Mouse (Mus musculus): Measurements from ENCODE around the gene Tmem141.

GRCm38 (mm10) chr2:25652902-25653301 lies 31.1 kb upstream of the Tmem141 start, which contains the start of gene Lcn8:
- TF ChIP-seq NELFE (IDR thresholded peaks at IDR 0.05; ENCODE audit: low read depth, low read length) (no peak), CTCF (IDR thresholded peaks at IDR 0.05 in 2 of 3, conservative IDR thresholded peaks at IDR 0.05 in 1 of 3; ENCODE audit: control insufficient read depth in 1 of 3, insufficient read depth in 1 of 3, low read depth in 2 of 3, low read length in 3 of 3, poor library complexity in 1 of 3, severe bottlenecking in 1 of 3) (no peak), ZNF384 (IDR thresholded peaks at IDR 0.05; ENCODE audit: low read depth, low read length) (no peak), SMC3 (IDR thresholded peaks at IDR 0.05; ENCODE audit: low read depth, low read length) (no peak), ZC3H11A (IDR thresholded peaks at IDR 0.05; ENCODE audit: low read depth, low read length) (no peak)

Measured in MEL (cell line).